Mouse (Mus musculus) CD4-positive, CD25-positive, alpha-beta regulatory T cell, adult 4 months (primary cell): ENCODE measurements around the gene Rab5b. TPM values are rescaled to one million over a fixed set of nuclear protein-coding genes. Genes with fewer than 3 reads are reported as not detected.

Experiments
- ATAC-seq: one replicate; pipeline ENCODE4 v1.8.0; 2017
- polyA plus RNA-seq, 2 experiments: library from polyadenylated mRNA; unstranded; fragments of 100-300 nt; shearing (Covaris generic); gene quantifications; one replicate each; pipeline ENCODE4 v1.2.1; 2017

Rab5b gene
- polyA plus RNA-seq, 2 experiments from 2014 or later, result 69.1 to 111 TPM

DNA sequence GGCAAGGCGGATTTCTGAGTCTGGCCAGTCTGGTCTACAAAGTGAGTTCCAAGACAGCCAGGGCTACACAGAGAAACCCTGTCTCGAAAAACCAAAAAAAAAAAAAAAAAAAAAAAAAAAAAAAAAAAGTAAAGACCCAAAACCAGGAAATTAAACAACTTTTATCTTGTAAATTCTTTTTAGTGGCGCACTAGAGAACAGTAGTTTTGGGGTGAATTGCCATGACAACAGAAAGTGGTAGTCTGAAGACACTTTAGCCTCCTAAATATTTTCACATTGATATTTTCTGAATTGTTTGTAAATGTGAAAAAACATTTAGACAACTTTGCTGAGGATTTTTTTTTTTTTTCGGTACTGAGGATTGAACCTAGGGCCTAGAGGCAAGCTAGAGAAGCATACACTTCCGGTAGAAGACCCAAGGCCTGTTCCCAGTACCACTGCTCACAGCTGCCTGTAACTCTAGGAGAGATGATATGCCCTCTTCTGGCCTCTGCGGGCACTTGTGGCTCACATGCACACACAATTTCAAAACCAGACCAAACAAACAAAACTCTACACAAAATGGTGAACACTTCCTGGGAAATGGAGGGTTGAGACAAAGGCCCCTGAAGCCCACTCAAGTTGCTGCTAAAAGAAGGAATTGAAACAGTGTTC, 1.1 kb upstream of the Rab5b start:
- no peak for ATAC-seq

DNA sequence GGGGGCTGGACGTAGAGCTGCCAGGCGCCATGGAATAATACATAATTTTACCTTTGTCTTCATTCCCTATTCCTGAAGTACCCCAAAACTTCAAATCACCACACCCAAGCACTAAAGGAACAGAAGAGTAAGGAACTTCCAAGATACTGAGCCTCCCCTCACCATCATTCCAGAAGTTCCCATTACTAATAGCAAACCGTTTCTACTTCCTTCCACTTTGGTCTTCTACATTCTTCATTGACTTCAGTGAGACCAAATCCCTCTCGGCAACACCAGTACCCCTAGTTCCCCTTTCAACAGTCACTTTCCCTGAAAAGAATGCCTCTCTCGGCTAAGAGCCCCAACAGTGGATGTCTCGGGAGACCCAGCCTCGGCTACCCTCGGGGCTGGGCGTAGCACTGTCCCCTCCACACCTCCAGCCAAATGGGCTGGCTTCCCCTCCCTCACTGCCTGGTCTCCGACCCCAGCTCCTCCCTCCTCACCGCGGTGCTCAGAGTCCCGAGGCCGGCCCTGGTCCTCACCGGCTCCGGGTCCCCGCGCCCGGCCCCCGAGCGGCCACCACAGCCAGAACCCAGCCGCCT, 563 bp downstream of the Rab5b start:
- ATAC-seq, result no peak

DNA sequence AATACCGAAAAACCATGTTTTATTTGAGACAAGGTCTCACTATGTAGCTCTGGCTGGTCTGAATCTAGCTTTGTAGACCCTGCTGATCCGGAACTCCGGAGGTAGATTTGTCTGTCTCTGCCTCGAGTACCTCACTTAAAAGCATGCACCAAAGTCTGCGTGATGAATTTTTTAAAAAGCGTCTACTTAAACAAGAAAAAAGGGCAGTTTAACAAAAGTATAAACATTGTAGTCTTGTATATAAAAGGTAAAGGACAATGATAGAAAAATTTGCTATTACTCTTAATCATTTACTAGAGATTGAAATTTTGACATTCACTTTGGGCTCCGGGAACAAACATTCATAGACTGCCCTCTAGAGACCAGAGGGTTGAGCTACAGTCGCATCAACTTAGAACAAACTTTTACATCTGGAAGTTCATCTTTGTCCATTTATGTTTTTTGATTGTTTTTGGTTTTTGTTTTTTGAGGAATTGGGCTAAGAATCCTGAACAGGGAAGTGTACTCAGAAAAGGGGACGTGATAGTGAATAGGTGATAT, 21.5 kb downstream of the Rab5b start:
- ATAC-seq, result peak; percentile 65

DNA sequence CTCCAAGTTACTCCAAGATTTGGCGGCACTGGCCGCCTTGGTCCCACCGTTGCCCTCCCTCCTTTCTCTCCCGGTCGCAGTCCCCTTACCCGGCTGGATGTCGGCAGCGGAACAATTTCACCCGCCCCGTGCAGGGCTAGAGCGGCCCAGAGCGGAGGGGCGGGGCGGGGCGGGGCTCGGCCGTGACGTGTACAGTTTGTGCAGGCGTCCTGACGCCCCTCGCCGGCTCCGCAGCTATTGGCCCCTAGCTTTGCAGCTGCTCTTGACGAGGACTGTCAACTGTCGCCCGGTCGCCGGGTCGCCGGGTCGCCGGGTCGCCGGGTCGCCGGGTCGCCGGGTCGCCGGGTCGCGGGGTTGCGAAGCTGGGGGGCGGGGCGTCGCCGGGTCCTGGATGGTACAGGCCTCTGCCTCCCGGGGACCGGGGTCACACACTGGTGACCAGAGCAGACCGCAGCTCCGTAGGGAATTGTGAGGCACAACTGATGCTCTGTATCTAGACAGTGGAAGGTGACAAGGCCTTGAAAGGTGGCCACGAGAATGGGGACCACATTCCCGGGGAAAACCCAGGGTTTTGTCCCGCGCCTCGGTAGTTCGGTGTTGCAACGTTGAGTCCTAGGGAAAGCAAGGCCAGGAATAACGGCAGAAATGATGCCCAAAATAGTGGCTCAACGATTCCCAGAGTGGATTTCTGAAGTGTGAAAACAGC, 22.1 kb downstream of the Rab5b start, which contains the start of gene Suox:
TSS of gene Suox (minus strand) at position 311 of the 706 bp plus-strand sequence.
- peak; percentile 89 for ATAC-seq

DNA sequence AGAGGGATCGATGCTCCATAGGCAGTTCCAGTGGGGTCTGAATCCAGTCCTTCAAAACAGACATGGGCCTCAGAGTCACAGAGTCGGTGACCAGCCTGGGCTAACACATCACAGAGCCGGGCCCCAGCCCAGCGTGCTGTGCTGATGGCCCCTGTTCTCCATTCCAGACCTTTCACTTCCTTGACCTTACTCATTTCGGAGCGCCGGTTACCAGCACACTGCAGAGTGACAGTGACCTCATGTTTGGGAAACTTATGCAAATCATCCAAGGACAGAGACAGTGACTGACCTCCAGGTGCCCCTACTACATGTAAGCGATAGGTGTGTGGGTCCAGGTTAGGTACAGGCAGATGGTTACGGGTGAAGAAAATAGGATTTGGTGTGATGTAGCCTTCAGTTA, 24.9 kb downstream of the Rab5b start:
- ATAC-seq, result no peak

DNA sequence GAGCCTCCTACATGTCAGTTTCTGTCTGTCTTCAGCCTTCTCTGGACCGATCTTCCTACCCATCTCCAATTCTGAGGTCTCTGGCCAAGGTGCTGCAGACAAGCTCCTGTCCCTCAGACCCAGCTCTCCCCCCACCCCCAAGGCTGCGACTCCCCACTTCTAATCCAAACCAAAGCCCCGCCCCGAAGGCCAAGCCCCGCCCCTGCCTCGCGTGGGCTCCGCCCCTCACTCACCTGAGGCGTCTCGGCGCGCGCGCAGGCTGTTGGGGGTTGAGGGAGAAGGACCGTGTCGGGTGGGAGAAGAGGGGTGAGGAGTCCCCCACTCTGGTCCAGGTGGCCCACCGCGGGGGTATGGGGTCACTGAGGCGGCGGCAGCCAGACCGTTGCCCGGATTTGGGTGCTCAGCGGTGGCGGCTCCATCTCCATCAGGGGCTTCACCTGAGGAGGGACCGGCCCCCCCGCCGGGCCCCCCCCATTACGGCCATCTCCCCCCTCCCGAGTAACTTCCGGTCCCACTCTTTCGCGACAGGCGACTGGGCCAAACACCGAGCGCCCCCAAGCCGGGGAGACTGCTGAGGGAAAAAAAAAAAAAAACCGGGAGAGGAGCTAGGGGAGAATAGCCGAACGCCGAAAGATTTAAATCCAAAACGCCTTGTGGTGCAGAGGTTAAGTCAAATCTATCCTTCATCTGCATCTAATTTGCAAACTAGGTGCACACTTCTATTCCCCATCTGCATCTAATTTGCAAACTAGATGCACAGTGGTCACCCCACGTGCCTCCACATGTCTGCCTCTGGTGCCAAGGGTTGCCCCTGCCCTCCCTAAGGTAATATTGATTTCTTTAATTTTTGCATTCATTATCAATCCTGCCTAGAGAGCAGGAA, 27.0 kb downstream of the Rab5b start:
- ATAC-seq, result peak; percentile 33

DNA sequence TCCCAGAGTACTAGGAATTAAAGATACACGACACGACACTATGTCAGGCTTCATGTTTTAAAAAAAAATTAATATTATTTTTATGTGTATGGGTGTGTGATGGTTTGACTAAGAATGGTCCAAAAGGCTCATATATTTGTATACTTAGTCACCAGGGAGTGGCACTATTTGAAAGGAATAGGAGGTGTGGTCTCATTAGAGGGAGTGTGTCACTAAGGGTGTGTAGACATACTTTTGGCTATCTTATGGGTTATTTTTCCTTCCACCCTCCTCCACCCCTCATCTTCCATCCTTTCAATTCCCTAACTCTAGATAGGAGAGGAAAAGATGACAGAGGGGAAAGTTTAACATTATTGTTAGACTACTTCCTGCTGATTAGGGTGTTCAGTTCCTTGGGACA, 30.3 kb downstream of the Rab5b start:
- no peak for ATAC-seq

DNA sequence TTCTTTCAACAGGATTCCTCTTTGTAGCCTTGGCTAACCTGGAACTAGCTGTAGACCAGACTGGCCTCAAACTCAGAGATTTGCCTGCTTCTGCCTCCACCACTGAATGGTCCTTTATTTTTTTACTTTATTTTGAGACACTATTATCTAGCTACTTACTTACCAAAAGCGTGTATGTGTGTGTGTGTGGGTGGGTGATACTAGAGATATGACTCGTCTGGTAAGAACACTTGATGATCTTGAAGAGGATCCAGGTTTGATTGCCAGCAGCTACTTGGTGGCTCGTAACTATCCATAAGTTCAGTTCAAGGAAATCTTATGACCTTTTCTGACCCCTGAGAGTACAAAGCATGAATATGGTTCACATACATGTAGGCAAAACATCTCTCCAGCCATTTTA, 30.8 kb downstream of the Rab5b start:
- ATAC-seq, result no peak

DNA sequence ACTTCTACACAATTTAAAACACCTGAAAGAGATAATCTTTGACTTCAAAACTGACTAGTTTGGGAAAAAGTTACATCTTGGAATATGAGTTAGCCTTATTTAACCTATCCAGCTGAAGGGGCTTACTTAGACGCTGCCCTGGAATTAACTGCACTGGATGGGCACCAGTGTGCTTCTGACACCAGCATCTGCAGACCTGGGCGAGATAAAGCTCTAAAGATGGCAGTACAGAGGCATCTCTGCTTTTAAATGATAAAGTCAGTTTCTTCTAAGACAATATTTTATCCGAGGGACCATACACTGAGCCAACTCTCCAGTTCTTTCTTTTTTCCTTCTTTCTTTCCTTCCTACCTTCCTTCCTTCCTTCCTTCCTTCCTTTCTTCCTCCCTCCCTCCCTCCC, 31.3 kb downstream of the Rab5b start:
- ATAC-seq, result no peak

DNA sequence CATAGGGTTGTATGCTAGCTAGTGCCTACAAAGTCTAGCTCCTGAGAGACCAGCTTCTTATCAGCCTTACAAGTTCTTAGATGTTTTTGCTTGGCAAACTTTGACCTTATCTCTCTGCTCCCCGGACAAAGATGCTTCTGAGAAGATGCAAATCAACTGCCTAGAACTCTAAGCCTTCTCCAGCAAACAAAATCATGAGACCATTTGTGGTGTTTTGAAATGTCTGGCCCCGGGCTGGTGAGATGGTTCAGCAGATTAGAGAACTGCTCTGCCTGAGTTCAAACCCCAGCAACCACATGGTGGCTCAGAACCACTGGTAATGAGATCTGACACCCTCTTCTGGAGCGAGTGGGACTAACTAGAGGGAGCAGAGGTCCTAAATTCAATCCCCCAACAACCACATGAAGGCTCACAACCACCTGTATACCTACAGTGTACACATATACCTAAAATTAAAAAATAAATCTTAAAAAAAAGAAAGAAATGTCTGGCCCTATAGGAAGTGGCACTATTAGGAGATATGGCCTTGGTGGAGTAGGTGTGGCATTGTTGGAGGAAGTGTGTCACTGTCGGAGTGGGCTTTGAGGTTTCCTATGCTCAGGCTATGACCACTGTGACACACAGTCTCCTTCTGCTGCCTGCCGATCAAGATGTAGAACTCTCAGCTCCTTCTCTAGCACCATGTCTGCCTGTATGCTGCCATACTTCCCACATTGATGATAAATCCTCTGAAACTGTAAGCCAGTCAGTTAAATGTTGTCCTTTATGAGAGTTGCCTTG, 32.4 kb downstream of the Rab5b start:
- ATAC-seq, result peak; percentile 63

DNA sequence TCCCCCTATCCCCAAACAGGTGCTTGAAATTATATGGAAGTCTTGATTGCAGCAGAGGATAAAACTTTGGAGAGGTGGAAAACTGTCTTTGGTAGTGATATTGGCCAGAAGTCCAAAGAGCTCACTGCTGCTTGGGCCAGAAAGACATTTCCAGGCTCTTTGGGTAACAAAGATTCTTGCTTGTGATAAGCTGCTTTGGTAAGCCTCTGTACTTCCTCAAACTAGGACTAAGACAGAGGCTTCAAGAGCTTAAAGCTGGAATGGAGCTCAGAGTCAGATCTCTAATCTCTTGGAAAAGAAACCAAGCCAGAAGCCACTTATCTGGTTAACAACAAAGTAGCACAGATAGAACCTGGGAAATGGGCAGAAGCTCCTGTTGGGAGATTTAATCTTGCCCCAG, 33.6 kb downstream of the Rab5b start:
- no peak for ATAC-seq

DNA sequence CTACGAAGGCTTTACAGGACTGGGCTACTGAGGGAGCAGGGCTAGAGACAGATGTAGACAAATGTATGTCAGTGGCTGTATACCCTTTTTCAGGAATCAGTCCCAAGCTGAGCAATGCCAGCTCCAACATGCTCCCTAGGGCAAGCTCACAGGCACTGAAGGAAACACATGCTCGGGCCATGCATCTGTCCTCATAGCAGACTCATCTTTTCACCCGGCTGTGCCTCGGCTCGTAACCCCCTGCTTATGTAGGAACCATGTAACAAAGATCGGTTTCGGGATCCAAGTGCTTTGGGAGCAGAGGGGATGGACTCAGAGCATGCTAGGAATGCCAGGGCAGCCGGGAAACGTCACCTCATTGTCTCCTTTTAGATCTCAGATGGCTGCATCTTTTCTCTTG, 36.6 kb downstream of the Rab5b start:
- ATAC-seq, result no peak

DNA sequence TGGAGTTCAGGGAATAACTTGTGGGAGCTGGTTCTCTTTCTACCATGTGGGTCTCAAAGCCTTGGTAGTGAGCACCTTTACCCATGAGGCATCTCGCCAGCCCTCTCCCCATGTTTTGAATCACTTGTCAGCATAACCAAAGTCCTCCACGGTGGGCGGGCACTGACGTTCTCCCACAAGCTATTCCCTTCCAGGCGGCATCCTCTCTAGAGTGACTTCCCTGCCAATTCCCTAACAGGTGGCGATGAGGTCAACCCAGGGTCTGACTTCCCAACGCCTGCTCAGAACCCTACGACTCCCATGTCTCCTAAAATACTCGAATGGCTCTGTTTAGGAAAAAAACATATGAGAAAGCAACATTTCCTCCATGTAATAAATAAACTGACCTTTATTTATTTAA, 38.2 kb downstream of the Rab5b start:
- no peak for ATAC-seq

DNA sequence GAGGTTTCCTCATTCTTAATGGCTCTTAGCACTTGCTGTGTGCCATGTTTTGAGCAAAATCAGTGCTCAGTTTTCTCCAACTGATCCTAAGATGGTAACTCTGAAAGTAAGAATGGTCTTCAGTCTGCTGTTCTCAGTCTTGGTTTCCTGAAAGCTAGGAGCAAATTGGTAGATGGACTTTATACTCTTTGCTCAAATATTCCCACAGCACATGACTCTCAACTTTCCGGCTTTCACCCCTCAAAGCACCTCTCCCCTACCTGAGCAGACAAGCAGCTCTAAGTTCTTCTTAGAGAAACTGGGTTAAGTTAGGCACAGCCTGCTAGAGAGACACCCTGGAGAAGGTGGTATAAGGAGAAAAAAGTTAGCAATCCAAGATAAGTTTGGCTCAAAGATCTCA, 39.3 kb downstream of the Rab5b start:
- ATAC-seq, result no peak

DNA sequence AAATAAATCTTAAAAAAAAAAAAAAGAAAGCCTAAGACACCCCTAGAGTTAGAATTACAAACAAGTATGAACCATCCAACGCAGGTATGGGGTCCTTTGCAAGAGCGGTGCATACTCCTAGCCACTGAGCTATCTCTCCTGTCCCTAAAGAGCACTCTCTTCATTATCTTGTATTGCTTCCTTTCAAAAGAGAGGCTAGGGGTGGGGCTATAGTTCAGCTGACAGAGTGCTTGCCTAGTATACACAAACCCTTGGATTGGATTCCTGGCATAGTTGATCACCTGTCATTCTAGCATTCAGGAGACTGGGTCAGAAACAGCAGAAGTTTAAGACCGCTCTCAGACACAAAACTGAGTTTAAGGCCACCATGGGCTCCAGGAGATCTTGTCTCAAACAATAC, 40.8 kb downstream of the Rab5b start:
- no peak for ATAC-seq

DNA sequence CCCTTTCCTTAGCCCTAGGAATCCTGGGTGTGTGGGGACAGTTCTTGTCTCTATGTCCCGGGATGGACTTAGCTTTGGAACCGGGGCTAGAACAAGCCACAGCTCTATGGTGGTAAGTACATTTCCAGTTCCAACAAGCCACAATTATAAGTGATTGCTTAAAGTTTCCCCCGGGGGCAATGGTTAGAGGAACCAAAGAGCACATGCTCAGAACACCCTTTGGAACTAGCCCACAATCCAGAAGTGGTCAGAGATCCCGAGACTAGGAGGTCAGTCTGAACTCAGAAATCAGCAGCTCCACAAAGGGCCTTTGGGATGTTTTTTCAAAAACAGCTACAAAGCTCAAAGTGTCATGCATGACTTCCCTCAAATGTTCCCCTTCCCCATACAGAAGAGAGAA, 42.2 kb downstream of the Rab5b start:
- no peak for ATAC-seq

DNA sequence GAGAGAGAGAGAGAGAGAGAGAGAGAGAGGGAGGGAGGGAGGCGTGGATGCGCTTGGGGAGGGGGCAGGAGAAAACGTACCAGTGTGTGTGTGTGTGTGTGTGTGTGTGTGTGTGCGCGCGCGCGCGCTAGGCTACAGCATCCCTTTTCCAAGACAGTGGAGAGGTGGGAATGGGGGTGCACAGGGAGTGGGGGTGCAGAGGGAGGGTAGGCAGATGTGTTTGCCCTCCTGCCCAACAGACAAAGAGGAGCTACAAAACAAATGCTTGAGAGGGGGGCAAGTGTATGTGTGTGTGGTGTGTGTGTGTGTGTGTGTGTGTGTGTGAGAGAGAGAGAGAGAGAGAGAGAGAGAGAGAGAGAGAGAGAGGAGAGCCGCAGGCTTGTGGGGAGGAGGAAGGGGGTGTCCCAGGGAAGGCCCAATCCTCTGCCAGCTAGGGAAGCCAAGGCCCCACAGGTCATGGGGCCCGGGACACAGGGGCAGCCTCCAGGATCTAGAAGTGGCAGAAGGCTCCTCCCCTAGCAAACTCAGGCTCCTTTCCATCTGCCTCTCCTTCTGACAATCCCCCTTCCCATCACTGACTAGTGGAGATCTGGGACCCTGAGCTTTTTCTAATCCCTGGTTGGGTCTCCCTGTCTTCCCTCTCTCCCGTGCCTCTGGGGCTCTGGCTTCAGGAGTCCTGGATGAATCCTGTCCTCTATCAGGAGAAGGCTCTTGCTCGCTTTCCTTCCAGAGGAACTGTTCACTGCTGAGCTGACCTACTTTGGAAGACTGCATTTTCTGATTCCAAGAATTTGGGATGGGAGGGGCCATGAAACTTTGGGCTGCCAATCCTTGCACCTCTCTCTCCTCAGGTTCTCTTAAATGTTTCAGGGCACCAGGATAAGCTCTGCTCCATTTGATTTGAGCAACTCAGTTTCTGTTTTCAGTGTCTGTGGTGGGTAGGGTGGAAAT, 49.6 kb downstream of the Rab5b start:
- ATAC-seq, result peak; percentile 57

DNA sequence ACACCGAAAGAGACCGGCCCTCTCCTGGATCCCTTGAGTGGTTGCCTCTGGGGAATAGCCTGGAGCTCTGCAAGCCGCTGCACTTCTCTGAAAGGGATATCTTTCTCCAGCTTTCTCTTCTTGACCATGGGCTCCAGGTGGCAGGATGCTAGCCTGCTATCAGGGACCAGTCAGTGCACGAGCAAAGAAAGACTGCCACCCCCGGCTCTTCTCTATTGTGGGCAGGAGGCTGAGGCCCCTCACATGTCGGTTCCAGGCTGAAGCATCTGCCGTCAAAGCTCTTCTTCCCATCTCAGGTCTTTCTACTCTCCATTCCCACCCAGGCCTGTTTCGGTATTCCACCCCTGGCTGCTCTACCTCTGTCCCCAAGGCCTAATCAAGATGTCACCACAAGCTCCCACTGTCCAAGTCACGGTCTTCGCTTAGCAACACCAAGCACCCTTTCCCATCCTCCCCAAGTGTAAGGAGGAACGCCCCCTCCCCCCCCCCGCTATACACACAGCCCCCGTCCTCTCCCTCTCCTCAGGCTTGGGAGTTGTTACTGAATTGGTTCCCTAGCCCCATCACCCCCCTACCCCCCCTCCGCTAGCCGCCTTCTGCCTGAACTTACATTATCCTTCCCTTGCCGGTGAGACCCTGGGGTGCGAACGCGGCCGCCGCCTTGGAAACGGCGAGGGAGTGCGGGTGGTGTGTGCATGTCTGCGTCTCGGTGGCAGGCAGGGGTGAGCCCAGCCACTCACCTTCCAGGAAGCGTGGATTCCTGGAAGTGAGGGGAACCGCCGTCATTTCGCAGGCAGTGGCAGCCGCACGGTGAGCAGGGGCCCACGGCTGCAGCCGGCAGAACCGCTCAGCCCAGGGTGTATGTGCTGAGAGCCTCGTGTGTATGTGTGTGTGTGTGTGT, 50.7 kb downstream of the Rab5b start, which contains the start of gene Ikzf4:
TSS of gene Ikzf4 (minus strand) at position 881 of the 901 bp plus-strand sequence.
- ATAC-seq, result peak; percentile 61

DNA sequence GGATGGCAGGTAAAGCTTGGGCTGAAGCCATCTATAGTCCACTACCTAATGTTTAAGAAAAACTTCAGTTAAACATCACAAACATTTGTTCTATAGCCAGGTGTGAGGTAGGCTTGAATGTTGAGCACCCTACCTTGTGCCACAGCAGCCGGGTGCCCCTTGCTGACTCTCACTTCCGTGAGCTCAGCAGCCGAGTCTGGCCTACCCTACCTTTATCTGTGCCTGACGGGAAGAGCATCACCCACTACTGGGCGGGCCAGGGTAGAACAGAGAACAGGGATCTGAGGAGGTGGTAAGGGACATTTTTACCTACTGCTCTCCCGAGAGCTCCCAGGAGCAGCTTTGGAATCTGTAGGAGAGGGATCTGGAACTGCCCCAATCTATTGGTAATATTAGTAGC, 53.3 kb downstream of the Rab5b start:
- ATAC-seq, result peak; percentile 57

DNA sequence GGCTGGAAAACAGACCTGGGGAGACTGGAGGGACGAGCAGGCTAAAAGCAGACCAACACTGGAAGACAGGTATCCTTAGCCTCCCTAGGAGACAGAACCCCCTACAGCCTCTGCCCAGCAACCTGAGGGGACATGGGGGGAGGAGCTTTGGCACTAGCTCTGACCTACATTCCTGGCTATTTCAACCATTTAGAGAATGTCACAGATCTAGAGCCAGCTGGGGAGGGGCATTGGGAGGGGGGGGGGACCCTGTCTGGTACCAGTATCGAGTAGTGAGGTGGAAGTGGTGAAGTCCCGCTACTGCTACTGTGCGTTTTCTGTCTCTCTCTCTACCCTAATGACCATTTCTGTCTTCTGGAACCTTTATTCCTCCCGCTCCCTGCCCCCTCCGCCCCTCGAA, 54.2 kb downstream of the Rab5b start:
- ATAC-seq, result no peak
